Mouse (Mus musculus): ENCODE measurements around the gene Ccl2.

Gene Ccl2

DNA sequence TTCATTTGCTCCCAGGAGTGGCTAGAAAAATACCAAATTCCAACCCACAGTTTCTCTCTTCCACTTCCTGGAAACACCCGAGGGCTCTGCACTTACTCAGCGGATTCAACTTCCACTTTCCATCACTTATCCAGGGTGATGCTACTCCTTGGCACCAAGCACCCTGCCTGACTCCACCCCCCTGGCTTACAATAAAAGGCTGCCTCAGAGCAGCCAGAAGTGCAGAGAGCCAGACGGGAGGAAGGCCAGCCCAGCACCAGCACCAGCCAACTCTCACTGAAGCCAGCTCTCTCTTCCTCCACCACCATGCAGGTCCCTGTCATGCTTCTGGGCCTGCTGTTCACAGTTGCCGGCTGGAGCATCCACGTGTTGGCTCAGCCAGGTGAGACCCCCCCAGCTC, at the start of gene Ccl2:
Ccl2 (plus strand) TSS at position 216 of the 400 bp plus-strand sequence.
- peak; percentile 13 to 24 for DNase-seq

DNA sequence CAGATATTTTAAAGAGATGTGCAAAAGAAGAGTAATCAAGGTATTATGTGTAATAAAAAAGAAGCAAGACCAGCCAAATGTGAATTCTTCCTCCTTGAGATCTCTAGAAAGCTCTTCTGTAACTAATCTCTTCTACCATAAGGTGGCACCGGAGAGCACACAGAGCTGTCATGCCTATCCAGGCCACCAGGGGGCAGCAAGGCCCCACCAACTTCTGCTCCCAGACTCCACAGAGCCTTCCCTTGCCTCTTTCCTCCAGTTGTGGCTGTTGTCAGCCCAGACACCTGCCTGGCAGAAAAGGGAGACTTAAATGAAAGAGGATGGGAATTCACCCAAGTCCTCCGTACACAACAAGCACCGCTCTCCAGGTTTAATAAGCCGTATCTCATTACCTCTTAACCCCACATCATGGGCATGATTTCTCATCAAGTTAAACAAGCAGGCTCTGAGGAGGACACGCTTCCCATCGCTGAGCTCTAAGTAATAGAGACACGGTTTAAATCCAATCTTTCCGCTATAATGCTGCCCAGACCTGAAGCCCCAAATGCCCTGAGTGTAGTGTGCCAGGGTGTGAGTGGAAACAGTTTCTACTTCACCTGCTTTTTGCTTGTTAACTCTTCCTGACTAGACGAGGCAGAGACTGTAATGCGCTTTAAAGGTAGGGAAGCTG, 39.1 kb upstream of the Ccl2 start:
- DNase-seq = peak; percentile 3 to 72

DNA sequence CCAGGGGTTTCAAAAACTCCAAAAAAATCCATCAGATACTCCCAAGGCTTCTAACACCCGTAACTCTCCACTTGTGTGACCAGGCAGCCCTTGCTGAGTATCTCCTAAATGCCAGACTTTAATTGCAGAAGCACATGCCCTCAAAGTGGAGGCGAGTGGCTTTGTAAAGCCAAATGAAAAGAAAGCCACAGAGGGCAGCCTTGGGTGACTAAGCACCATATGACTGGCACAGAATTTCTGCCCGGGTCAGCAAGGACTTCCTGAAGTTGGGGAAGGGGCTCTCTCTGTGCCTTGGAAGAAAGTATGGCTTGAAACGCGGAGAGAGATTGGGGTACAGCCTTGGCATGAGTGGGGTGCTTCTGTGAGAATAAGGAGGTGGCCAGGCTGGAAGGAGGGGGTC, 38.3 kb upstream of the Ccl2 start:
- no peak for DNase-seq

GRCm38 (mm10) chr11:81998646-81999045, 36.7 kb upstream of the Ccl2 start:
- no peak for DNase-seq

DNA sequence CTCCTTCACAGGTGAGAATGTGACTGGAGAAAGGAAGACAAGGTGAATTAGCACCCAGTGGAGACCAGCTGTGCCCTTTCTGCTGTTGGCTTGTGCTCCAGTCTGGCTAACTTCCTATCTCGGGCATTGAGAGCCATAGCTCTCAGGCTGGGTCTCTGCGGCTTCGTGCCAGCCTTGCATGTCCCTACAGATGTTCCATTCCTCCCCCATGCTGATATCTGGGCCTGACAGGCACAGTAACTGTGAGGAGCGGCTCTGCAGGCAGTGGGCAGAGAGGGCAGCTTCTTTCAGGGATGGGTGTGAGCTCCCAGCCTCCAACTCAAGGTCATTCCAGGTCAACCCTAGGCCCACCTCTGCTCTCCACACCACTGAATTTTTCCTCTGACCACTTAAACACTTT, 35.9 kb upstream of the Ccl2 start:
- DNase-seq = no peak

DNA sequence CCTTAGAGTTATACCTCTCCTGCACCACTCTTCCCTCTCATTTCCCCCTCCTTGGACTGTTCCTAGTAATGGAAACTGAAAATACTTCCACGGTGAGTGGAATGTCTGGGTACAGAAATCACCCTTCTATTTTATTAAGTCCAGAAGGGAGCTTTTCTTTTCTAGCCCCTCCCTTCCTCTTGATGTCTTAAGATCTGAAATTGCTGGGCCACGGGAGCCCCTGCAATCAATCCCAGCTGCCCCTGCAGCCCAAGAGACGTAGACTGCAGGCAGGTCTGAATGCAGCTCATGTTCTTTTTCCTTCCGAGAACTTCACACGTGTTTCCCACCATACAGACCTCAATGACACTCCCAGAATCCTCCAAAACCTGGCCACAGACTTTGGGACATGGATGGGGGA, 34.8 kb upstream of the Ccl2 start:
- no peak for DNase-seq

DNA sequence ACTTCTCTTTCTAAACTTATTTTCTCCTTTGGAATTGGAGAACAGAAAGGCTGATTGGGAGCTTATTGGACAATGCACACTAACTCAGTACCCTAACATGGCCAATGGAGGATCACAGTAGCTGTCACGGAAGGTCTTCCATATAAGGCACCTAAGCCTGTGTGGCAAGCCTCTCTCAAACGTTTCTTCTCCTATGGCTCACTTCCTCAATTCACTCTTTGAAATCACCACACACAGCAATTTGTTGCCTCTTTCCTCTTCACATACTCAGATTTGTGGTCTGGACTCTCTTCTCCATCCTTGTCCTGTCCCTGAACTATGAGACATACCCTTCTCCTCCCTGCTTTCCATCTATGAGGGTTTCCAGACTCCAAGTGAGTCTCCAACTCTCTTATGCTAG, 30.6 kb upstream of the Ccl2 start:
- no peak for DNase-seq

DNA sequence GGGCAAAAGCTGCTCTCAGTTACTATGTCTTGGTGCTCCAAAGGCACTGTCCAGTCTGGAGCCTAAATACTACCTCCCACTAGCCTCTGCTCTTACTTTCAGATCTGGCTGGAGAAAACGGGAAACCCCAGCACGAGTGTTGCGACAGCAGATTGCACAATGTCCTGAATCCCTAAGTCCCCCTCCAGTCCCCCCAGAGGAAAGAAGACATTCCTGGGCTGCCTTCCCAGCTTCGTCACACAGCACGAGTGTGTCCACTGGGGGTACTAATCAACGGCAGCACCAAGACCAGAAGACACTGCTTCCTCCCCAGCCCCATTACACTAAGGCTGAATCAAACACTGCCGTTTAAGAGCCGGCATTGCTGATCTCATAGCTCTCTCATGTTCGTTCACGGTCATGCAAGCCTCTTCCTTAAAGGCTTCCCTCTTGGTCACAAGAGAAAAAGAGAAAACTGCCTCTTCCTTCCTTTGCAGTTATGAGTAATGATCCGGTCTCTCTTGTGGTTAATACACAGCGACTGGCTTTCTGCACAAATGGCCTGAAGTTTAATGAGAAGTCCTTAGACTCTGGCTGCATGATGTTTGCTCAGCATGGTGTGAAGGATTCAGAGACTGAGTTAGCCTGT, 28.5 kb upstream of the Ccl2 start:
- DNase-seq = no peak

GRCm38 (mm10) chr11:82010115-82010514, 25.3 kb upstream of the Ccl2 start:
- no peak for DNase-seq

- no peak for DNase-seq
Measured at GRCm38 (mm10) chr11:82011411-82012193, 23.8 kb upstream of the Ccl2 start.

DNA sequence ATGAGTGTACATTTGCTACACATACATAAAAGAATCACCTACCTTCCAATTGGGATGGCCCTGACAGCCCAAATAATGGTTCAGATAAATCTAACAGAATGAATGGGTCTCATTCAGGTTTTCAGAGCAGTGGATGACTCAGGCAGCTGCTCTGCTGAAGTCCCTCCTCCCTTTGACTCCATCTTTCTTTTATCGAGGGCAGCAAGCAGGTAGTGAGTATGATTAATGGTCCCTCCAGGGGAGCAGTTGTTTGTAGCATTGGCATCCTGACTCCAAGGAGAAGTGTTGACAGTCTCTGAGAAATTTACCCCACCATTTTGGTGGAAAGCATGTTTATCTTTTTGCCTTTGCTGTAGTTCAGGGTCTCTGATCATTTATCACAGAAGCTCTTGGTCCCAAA, 21.6 kb upstream of the Ccl2 start:
- DNase-seq = no peak

- no peak for DNase-seq
Measured at GRCm38 (mm10) chr11:82015066-82015465, 20.3 kb upstream of the Ccl2 start.

DNA sequence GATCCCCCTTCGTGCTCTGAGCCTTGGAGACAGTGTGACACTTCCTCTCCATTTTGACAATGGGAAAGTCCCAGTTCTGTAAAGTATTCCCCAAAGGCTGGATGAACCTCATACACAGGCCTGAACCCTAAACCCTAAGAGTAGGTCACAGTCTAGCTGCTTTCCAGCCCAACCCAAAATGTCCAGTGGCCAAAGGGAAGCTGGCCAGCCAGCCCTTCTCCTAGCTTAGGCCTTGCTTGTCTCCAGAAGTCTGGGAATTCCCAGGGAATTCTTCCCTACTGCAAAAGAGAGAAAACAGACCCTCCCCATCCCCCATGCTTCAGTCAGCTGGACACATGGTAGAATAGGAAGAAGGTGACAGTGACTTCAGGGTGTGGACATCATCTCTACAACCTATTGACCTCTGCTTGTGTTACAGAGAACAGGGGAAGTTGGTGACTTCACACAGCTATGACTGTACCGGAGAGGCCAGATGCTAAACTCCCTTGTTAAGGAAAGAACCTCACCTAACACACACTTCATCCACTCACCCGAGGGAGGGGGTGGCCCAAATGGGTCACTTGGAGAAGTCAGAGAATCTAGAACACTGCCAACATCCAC, 19.1 kb upstream of the Ccl2 start:
- DNase-seq = no peak

DNA sequence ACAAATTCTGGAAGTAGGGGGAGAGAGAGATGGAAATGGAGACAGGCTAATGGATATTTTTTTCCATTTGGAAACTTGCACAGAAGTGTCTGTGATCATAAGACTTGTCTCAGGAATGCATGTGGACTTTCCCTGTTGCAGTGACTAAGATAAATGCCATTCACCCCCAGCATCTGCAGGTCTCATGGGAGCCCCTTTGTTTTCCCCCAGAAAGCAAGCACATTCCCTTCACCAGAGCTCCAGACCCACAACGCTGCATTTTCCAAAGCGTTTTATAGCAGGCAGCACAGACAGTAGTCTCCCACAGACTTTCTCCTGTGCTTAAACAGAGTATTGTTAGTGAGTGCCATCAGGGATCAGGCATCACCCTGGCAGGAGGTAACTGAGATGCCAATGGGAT, 16.0 kb upstream of the Ccl2 start:
- no peak for DNase-seq

DNA sequence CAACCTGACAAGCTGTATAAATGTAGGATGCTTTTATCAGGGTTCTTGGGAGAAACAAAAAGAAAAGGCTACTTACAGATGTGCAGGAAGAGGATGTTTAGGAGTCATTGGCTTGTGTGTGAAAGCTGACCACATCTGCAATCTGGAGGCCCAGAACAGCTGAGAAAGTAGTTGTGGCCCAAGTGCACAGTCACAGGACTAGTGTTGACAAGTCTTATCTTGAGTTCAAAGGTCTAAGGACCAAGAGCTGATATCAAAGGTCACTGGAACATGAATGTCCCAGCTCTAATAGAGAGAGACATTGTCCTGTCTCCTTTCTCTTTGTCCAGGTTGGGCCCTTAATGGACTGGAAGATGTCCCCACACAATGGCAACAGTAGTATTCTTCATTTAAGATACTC, 15.6 kb upstream of the Ccl2 start:
- DNase-seq = no peak

DNA sequence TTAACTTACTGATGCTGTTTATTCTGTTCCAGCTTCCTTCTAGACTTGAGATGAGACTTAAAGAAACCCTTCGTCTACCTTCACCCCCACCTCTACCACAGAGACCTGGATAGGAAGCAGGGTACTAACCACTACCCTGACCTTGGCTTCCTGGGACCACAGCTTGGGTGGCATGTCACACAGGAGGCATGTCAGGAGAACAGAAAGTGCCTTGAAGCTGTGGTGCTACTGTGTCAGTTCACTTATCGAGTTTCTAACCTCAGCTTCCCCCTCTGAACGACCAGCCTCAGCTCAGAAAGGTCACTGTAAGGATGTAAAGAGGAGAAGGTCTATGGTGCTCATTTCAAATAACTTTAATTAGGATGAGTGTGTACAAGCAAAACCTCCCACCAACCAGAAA, 14.0 kb upstream of the Ccl2 start:
- DNase-seq = no peak

- no peak for DNase-seq
Measured at GRCm38 (mm10) chr11:82022504-82023056, 12.8 kb upstream of the Ccl2 start.

DNA sequence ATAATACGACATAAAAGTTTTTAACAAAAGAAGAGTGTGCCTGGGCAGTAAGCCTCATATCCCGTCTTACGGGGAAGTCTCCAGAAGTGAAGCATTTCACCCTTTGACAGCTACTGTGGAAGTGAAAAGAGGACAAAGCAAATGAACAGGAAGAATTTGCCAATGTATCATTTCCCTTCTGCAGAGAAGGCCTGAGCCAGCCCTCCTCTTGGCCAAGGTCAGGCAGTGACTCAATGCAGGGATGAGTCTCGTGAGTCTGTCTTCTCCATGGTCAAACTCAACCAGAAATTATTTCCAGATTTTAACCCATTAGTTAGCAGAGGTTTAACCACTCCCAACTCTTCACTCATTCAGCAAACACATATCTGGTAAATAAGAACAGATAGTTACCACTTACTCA, 11.6 kb upstream of the Ccl2 start:
- no peak for DNase-seq

DNA sequence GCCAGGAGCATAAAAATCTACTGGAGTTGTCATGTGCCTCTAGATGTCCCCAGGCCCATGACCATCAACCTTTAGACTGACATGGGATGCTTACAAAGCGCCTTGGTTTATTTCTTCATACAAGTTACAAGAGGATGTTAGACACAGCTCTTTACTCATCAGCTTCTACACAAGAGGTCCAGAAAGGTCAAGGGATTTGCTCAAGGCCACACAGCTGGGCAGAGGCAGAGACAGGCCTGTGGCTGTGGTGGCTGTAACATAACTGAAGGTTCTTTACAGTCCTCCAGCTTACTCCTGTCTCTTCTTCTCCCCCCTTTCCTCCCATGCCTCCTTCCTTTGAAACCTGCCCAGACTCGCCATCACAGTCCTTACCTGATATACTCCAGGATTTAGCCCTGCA, 5.2 kb upstream of the Ccl2 start:
- DNase-seq = no peak

- DNase-seq = no peak
Measured at GRCm38 (mm10) chr11:82032136-82032535, 3.2 kb upstream of the Ccl2 start.

DNA sequence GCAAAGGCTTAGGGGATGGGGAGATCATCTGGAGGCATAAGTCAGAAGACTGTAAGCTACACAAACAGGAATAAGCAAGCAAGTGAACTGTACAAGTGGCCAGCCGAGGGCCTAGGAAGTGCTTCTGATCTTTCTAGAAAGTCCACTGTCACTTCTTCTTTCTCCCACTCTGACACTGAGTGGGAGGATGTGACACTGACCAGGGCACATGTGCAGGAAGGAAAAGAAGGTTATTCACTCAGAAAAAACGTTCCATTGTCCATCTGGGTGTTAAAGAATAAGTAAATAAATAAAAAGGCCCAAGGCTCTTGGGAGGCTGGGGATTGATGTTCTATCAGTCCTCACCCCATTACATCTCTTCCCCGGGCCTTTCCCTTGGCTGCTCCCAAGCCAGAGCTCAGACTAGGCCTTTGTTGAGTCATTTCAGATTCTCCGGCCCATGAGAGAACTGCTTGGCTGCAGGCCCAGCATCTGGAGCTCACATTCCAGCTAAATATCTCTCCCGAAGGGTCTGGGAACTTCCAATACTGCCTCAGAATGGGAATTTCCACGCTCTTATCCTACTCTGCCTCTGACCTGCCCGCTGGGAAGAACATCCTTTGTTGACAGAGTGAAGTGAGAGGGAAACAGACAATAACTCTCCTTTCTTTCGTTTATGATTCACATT, 2.6 kb upstream of the Ccl2 start:
- DNase-seq = no peak

GRCm38 (mm10) chr11:82034446-82034845, 925 bp upstream of the Ccl2 start:
- DNase-seq = no peak

GRCm38 (mm10) chr11:82035857-82036256, 486 bp downstream of the Ccl2 start:
- no peak for DNase-seq
